Mouse (Mus musculus) urinary bladder, postnatal 25 days (tissue): Measurements from ENCODE around the gene Pacsin1.

Experiments used
- DNase-seq: peaks from one replicate; pipeline ENCODE4 v3.0.0; 2022; ENCODE audit warnings: low spot score

Gene Pacsin1

DNA sequence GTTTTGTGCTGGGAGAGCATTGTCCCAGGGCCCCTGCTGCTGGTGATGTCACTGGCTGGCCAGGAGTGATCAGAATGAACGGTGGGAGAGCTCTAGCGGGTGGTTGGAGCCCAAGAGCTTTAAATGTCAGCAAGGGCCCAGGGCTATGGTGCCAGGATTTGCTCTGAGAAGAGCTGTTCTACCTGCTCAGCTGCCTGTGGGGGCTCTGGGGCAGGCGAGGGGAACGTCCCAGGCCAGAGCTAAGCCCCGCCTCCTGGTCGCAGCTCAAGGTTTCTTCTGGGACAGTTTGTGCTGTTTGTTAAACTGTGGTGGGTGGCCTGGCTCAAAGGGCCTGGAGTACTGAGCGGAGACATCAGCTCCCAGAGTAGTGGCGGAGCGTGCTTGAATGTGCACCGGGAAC lies 70.1 kb downstream of the Pacsin1 start:
- no peak for DNase-seq

DNA sequence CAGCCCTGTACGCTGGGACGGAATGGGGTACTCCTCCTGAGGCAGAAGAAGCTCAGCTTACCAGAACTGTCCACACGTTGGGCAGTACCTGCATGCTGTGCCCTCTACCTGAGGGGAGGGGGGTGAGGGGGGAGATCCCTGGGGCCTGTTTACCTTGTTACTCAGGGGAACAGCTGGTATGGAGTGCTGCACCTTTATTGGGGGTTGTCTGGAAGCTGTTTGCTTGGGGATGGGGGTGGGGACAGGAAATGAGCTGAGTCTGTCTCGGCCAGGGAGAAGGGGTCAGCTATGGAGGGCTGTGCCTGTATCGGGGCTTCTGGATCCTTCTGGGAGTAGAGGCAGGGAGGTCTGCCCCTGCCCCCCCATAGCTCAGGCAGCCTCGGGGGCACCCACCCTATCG lies 71.2 kb downstream of the Pacsin1 start:
- DNase-seq, result no peak

DNA sequence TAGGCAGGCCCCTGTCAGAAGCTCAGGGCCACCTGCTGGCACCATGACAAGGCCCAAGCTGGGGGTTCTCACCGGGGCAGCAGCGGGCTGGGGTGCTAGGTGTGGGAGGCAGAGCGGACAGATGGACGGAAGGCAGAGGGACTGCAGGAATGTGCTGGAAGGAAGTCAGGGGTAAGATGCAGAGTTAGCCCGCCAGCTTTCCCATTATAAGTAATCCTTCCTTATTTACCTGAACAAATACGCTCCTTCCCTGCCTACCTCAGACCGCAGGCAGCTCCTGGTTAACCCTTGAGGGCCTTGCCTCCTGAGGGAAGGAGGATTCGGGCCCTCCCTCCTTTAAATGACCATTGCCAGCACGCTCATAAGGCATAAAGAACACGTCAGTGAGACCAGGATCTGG lies 73.5 kb downstream of the Pacsin1 start, which contains the start of gene Spdef:
Gene Spdef (minus strand): TSS at position 186 of the 400 bp plus-strand sequence.
- DNase-seq, result no peak

DNA sequence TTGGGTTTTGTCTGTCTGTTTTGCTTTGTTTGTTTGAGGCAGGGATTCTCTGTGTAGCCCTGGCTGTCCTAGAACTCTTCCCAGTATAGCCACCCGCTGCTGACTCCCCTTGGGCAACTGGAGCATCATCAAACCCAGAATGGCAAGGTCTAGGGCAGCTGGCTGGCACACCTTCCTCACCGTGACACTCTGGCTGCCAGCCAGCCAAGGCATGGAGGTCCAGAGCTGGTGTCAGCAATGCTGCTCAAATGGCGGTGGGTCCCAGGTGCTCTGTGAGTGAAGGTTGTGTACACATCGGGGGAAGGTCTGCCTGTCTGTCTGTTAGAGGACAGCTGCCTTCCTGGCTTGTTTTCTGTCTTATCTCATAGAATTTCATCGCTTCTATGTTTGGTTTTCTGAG lies 76.8 kb downstream of the Pacsin1 start:
- DNase-seq, result no peak

DNA sequence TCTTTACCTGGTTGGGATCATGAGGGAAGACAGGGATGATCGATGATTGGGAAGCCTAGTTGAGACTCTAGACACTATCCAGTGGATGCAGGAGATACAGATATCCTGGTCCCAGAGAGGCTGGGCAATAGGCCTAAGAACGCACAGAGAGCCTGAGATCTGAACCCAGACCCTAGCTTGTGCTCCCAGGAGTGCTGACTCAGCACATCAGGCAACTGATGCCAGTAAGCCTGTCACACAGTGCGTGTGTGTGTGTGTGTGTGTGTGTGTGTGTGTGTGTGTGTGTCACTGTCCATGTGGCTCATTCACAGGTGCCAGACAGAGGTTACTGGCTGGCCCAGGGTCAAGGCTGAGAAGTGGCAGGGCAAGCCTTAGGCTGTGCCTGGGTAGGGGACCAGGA lies 77.4 kb downstream of the Pacsin1 start:
- DNase-seq, result no peak

DNA sequence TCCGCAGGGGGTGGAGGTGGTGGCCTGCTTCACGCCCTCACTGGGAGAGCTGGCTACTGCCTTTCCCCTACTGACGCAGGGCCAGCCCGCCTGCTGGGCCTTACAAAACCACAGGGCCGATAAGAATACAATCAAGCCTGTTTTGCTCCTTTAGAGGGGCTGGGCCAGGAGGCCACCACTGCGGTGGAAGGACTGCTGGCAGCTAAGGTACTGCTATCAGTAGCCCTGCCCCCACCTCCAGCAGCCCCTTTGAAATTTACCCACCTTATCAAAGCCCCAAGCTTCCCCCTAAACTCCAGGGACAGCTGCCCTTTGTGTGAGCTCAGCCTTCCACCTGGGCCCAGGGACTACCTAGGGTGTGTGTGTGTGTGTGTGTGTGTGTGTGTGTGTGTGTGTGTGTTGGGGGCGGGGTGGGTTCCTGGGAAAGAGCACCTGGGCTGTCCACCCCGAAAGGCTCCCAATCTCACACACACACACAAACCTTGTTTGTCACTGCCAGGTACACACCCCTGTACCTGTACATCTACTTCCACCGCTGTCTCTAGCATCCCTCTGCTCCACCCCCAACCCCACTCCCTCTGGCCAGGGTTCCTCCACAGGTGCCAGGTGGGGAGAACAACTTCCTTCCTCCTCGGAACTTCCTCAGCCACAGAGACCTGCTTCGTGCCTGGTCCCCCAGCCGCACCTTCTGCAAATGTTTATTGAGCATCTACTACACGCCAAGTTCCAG lies 79.2 kb downstream of the Pacsin1 start:
- no peak for DNase-seq

DNA sequence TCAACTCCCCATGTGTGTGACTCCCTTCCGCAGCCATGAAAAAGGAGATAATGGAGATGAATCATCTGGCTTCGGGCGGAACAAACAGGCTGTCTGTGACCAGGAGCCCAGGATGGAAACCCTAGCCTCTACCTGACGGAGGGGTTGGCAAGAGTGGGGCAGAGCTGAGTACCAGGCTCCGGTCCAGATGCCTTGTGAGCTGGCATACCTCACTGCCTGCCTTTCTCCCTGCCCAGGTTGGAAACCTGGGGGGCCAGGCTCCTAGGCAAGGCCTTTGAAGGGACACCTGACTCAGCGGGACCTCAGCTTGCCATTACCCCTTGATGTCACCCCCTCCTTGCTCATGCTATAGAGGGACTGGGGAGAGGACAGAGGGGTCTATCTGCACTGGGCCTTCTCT lies 85.7 kb downstream of the Pacsin1 start:
- no peak for DNase-seq

DNA sequence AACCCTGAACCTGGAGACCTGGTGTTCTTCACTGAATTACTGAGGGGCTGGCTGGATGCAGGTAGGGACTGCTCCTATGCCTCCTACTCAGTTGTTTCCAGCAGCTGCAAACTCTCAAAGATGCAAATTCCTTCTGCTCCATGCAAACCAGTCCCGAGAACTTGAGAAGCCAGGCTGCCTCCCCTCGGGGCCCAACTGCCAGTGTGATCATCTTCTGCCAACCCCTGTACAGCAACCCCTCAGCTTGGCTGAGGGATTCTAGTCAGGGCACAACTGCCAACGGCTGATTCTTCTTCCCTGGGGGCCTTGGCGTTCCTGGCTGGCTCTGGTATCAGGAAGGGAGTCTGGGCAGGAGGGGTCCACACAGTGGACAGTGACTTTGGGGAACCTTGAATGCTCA lies 91.1 kb downstream of the Pacsin1 start:
- no peak for DNase-seq

DNA sequence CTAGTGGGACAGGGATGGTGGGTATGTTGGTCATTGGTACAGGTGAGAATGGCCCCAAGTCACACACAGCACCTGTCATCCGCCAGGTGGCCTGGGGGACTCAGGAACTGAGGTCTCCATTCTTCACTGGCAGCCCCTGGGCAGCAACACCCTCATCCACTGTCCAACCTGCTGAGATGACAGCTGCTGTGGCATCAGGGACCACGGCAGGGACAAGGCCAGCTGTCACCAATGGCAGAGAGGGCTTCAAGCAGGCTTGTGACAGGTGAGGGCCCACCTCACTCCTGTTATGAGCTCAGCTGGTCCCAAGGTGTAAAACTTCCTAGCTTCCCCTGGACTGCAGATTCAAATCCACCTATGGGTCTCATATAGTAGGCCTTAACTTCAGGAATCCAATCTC lies 92.8 kb downstream of the Pacsin1 start:
- no peak for DNase-seq

DNA sequence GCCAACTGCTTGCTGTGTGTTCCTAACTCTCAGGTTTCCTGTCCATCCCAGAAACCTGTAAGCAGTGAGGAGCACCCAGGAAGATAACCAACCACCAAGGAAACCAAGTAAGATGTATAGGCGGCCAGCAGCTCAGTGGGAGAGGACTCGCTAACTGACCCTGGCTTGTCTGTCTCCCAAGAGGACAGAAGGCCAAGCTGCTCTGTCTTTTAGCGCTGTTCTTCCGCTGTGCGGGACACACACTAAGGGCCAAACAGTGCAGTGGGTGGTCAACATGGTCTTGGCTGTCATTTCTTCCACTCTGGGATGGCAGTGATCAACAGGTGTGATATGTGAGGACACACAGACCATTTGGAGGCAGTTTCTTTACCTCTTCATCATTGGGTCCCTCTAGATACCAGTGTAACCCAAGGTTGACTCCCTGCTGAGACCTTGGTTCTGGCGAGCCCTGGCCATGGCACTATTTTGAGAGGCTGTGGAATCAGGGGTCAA lies 95.2 kb downstream of the Pacsin1 start:
- DNase-seq, result no peak

DNA sequence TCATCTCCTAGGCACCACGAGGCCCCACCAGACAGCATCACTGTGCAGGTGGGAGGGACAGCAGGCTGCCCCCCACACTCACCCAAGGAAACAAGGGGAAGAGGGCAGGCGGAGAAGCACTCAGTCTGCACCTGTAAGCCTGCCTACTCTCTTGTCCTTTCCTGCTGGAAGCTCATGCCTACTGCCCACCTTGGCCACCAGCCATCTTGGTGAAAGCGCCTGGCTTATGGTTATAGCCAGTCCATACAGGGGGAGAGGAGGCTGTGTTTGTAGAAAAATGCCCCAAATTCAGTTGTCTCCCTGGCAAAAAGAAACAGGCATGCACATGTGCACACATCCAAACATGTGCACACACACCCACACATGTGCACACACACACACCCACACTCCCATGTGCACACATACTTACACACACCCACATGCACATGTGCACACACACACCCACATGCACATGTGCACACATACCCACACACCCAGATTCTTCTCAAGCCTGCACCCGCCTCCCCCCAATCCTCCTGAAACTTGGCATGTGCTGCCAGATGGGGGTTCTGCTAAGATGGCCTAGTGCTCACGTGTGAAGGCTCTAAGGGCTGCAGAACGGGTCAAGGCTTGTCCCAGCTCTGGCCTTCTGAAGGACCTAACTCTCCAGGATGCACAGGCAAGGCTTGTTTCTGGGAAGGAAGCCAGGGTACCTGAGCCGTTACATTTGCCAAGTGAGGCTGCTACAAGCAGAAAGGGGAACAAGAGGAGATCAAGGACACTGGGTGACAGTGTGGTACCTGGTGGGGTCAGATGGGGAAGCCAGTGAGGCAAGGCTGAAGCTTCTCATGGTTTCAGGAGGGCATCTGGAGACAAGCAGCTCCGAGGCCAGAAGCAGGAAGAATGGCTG lies 96.2 kb downstream of the Pacsin1 start:
- no peak for DNase-seq

DNA sequence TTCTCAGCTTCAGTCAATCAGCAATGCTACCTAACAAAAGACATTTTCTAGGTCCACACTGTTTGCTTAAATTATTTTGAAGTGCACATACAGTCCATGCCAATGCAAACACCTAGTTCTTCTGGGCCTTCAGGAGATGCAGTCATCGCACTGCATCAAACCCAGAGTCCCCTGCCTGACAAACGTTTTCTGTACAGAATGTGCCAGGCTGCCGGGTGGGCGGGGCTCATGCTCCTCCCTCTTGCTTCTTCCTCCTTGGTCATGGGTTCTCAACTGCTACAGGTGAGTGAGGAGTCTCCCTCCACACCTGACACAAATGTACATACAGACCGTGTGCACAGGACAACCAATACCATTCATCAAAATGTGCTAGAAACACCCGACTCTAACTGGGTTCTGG lies 104.9 kb downstream of the Pacsin1 start:
- DNase-seq, result no peak
